Mouse (Mus musculus) limb, embryonic 11.5 days (tissue): Measurements from ENCODE around the gene Gfra1. TPM values are rescaled to one million over a fixed set of nuclear protein-coding genes. Genes with fewer than 3 reads are reported as not detected.
A peak's percentile ranks its signal among the peaks of the same experiment; 100 is the strongest.

Experiments used
- ATAC-seq: fragments of 200-750 bp; cut with Nextera tagmentation; 2 replicates; pipeline ENCODE4 v1.8.0; 2017; ENCODE audit warnings: low read depth; ENCODE audit not compliant: insufficient number of reproducible peaks, low FRiP score, low TSS enrichment
- DNase-seq: peaks from one replicate; pipeline ENCODE4 v3.0.0-alpha.2; 2015; ENCODE audit warnings: low spot score
- H3K27ac ChIP-seq: fragments of 300-500 bp; sonication (generic); replicated peaks from 2 replicates; pipeline ENCODE4 v1.5.1; 2014; ENCODE audit warnings: low read depth, mild to moderate bottlenecking, low read length
- H3K27me3 ChIP-seq: fragments of 300-500 bp; sonication (generic); 2 replicates; pipeline ENCODE4 v1.6.1; 2014; ENCODE audit warnings: mild to moderate bottlenecking, low read length, mixed read lengths; ENCODE audit not compliant: control insufficient read depth, insufficient read depth
- H3K36me3 ChIP-seq: fragments of 300-500 bp; sonication (generic); 2 replicates; pipeline ENCODE4 v1.6.1; 2014; ENCODE audit warnings: mild to moderate bottlenecking, low read length, moderate library complexity, mixed read lengths; ENCODE audit not compliant: control insufficient read depth, insufficient read depth
- H3K4me1 ChIP-seq: fragments of 300-500 bp; sonication (generic); 2 replicates; pipeline ENCODE4 v1.6.1; 2014; ENCODE audit warnings: low read length, mixed read lengths; ENCODE audit not compliant: control insufficient read depth, insufficient read depth
- H3K4me2 ChIP-seq: fragments of 300-500 bp; sonication (generic); 2 replicates; pipeline ENCODE4 v1.6.1; 2014; ENCODE audit warnings: low read depth, mild to moderate bottlenecking, moderate library complexity; ENCODE audit not compliant: severe bottlenecking
- H3K4me3 ChIP-seq: fragments of 300-500 bp; sonication (generic); 2 replicates; pipeline ENCODE4 v1.5.1; 2014; ENCODE audit warnings: low read depth, low read length
- H3K9ac ChIP-seq: fragments of 300-500 bp; sonication (generic); 2 replicates; pipeline ENCODE4 v1.6.1; 2014; ENCODE audit warnings: mild to moderate bottlenecking, low read length
- H3K9me3 ChIP-seq: fragments of 300-500 bp; sonication (generic); 2 replicates; pipeline ENCODE4 v1.6.1; 2016; ENCODE audit warnings: low read length; ENCODE audit not compliant: control insufficient read depth
- WGBS: fragments of 180-500 bp; shearing (Covaris S2); extraction: QIAGEN DNeasy Blood & Tissue Kit; methylation state at CpG from one replicate; pipeline ENCODE4 v1.1.7; 2014; 5-methylcytosine and 5-hydroxymethylcytosine counted together
- polyA plus RNA-seq: library from polyadenylated mRNA; unstranded; fragments of >200 nt; fragmentation: Nextera tagmentation; extraction: Ambion mirVana; gene quantifications from 2 replicates; pipeline ENCODE4 v1.2.1, GENCODE M21; 2014

The Gfra1 gene
- polyA plus RNA-seq, 1 experiment from 2014 or later: 5.6 TPM

GRCm38 (mm10) chr19:58436874-58437273, 18.8 kb downstream of the Gfra1 start:
- DNase-seq: no peak
- no peak overlapping the region for H3K9ac ChIP-seq
- H3K4me3 ChIP-seq: no peak overlapping the region
- peaks cover 5% of the 10 kb centered on the region; the same call in 1 of the 2 replicates for H3K4me1 ChIP-seq
- H3K4me2 ChIP-seq: no peak overlapping the region
- no peaks in the 10 kb centered on the region for H3K36me3 ChIP-seq
- H3K27me3 ChIP-seq: no peaks in the 10 kb centered on the region
- 85% methylated on average over 3 of the region's 3 CpGs for WGBS
- no peaks in the 10 kb centered on the region for H3K9me3 ChIP-seq
- no peak overlapping the region for H3K27ac ChIP-seq
- no peak for ATAC-seq

GRCm38 (mm10) chr19:58435877-58436276, 19.8 kb downstream of the Gfra1 start:
- no peak overlapping the region for H3K4me3 ChIP-seq
- ATAC-seq (no peak), DNase-seq (no peak)
- WGBS: 87% methylated on average over 5 of the region's 5 CpGs
- H3K9ac ChIP-seq: no peak overlapping the region
- H3K4me1 ChIP-seq: peaks cover 5% of the 10 kb centered on the region; the same call in 1 of the 2 replicates
- no peak overlapping the region for H3K27ac ChIP-seq
- H3K27me3 ChIP-seq: no peaks in the 10 kb centered on the region
- H3K4me2 ChIP-seq: no peak overlapping the region
- H3K36me3 ChIP-seq: no peaks in the 10 kb centered on the region
- H3K9me3 ChIP-seq: no peaks in the 10 kb centered on the region

- no peaks in the 10 kb centered on the region for H3K36me3 ChIP-seq
- no peak for ATAC-seq
- H3K27ac ChIP-seq: no peak overlapping the region
- H3K4me3 ChIP-seq: no peak overlapping the region
- no peak for DNase-seq
- H3K27me3 ChIP-seq: no peaks in the 10 kb centered on the region
- H3K9ac ChIP-seq: no peak overlapping the region
- peaks cover 5% of the 10 kb centered on the region; the same call in 1 of the 2 replicates for H3K4me1 ChIP-seq
- no peaks in the 10 kb centered on the region for H3K9me3 ChIP-seq
- no peak overlapping the region for H3K4me2 ChIP-seq
- WGBS: 83% methylated on average over 5 of the region's 5 CpGs
These were observed 22.9 kb downstream of the Gfra1 start for GRCm38 (mm10) chr19:58432840-58433239.

GRCm38 (mm10) chr19:58428546-58428945, 27.2 kb downstream of the Gfra1 start:
- Histone ChIP-seq H3K4me2 (no peak overlapping the region), H3K27me3 (no peaks in the 10 kb centered on the region), H3K4me1 (no peaks in the 10 kb centered on the region), H3K36me3 (no peaks in the 10 kb centered on the region), H3K4me3 (no peak overlapping the region), H3K9ac (no peak overlapping the region), H3K27ac (no peak overlapping the region), H3K9me3 (no peaks in the 10 kb centered on the region)
- 90% methylated on average over 4 of the region's 4 CpGs for WGBS
- ATAC-seq: no peak
- no peak for DNase-seq

GRCm38 (mm10) chr19:58427348-58427747, 28.4 kb downstream of the Gfra1 start:
- Histone ChIP-seq H3K4me1 (no peaks in the 10 kb centered on the region), H3K36me3 (no peaks in the 10 kb centered on the region), H3K9me3 (no peaks in the 10 kb centered on the region), H3K27me3 (no peaks in the 10 kb centered on the region), H3K9ac (no peak overlapping the region), H3K4me2 (no peak overlapping the region), H3K27ac (no peak overlapping the region), H3K4me3 (no peak overlapping the region)
- 75% methylated on average over 2 of the region's 2 CpGs for whole genome bisulfite sequencing
- no peak for DNase-seq
- ATAC-seq: no peak

- Histone ChIP-seq H3K4me2 (no peak overlapping the region), H3K4me3 (no peak overlapping the region), H3K27ac (no peak overlapping the region), H3K9ac (no peak overlapping the region), H3K9me3 (no peaks in the 10 kb centered on the region), H3K36me3 (no peaks in the 10 kb centered on the region), H3K27me3 (no peaks in the 10 kb centered on the region), H3K4me1 (peaks cover 3% of the 10 kb centered on the region)
- no peak for ATAC-seq
- no peak for DNase-seq
- 88% methylated on average over 2 of the region's 2 CpGs for WGBS
These were observed 30.8 kb downstream of the Gfra1 start for GRCm38 (mm10) chr19:58424928-58425327.

- Histone ChIP-seq H3K36me3 (no peaks in the 10 kb centered on the region), H3K4me3 (no peak overlapping the region), H3K4me2 (no peak overlapping the region), H3K9ac (no peak overlapping the region), H3K9me3 (no peaks in the 10 kb centered on the region), H3K27me3 (no peaks in the 10 kb centered on the region), H3K4me1 (peaks cover 8% of the 10 kb centered on the region), H3K27ac (no peak overlapping the region)
- 82% methylated on average over 3 of the region's 3 CpGs for WGBS
- ATAC-seq (no peak), DNase-seq (no peak)
These were observed 31.5 kb downstream of the Gfra1 start for GRCm38 (mm10) chr19:58424179-58424578.

GRCm38 (mm10) chr19:58422916-58423493, 32.7 kb downstream of the Gfra1 start:
- Histone ChIP-seq H3K27ac (no peak overlapping the region), H3K4me1 (peaks cover 8% of the 10 kb centered on the region), H3K36me3 (no peaks in the 10 kb centered on the region), H3K9me3 (no peaks in the 10 kb centered on the region), H3K4me3 (no peak overlapping the region), H3K4me2 (no peak overlapping the region), H3K9ac (no peak overlapping the region), H3K27me3 (no peaks in the 10 kb centered on the region)
- ATAC-seq: no peak
- 95% methylated on average over 4 of the region's 4 CpGs for WGBS
- DNase-seq: no peak

GRCm38 (mm10) chr19:58419685-58420084, 36.0 kb downstream of the Gfra1 start:
- no peak overlapping the region for H3K4me3 ChIP-seq
- no peaks in the 10 kb centered on the region for H3K9me3 ChIP-seq
- H3K27ac ChIP-seq: no peak overlapping the region
- ATAC-seq (peak; percentile 90), DNase-seq (peak; percentile 69)
- peaks cover 8% of the 10 kb centered on the region for H3K4me1 ChIP-seq
- no peak overlapping the region for H3K9ac ChIP-seq
- no peak overlapping the region for H3K4me2 ChIP-seq
- H3K27me3 ChIP-seq: no peaks in the 10 kb centered on the region
- WGBS: 27% methylated on average over 3 of the region's 3 CpGs
- H3K36me3 ChIP-seq: no peaks in the 10 kb centered on the region
